Mouse (Mus musculus): ENCODE data around the gene Nfic.

- TF ChIP-seq CTCF (IDR thresholded peaks at IDR 0.05; ENCODE audit: low read depth, low read length) (no peak), POLR2A (IDR thresholded peaks at IDR 0.05; ENCODE audit: insufficient read depth, low read length) (no peak)
Measured at GRCm38 (mm10) chr10:81497401-81498270, 42.2 kb upstream of the Nfic start.

All from ES-Bruce4 (cell line).